Mouse (Mus musculus): ENCODE measurements at regions not wholly inside any gene's neighbourhood (a gene's known extent, or its start where the extent isn't known, plus 50 kb on each side); places are given as distances from the start of the nearest gene placed in this dataset.

DNA sequence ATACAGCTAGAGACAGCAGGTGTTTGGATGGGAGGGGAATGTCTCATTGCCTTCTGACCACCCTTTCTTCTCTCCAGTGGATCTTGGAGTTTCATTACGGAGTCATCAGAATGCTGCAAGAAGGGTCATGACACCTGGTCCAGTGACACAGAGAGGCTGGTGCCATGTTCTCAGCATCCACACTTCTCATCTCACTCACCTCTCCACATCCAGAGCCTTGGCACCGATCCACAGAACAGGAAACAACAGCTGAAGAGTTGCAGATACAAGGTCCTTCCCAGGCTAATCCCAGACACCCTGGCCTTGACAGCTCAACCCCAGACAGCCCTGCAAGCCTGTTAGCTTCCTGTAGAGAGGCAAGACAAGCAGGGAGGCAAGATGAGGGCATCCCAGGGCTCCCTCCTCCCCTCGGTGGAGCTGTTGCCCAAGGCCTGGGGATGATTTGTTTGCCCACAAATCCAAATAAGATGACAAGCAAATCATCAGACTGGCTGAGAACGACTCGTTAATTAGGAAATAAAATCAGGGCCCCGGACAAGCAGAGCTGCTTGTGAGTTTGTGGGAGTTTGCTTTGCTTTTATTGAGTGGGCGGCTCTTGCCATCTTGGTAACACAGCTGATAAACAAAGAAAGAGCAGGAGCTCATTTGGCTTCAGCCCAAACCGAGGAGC is 274.4 kb downstream of the Cbln1 start:
- TF ChIP-seq CTCF (IDR thresholded peaks at IDR 0.05; ENCODE audit: control insufficient read depth, insufficient read depth, insufficient replicate concordance, low read depth, low read length) (no peak), POLR2A (IDR thresholded peaks at IDR 0.05; ENCODE audit: control insufficient read depth, low read depth, low read length) (no peak)
